Mouse (Mus musculus) ovary, adult 18-20 months (tissue): Measurements from ENCODE around the gene Galnt4.
"Not testable (repeated sequence)": the region's sequence is repeated elsewhere in the genome, so short reads cannot be mapped to it uniquely, and the experiment has no call there.

Experiments
- DNase-seq: peaks from one replicate; pipeline ENCODE4 v3.0.0; 2022; ENCODE audit warnings: low spot score, mixed read lengths

Galnt4 gene

GRCm38 (mm10) chr10:99157697-99158096 is 49.7 kb downstream of the Galnt4 start:
- not testable (repeated sequence) for DNase-seq

- DNase-seq, result no peak
Observed at GRCm38 (mm10) chr10:99161987-99162582, 54.1 kb downstream of the Galnt4 start.
